Mouse (Mus musculus) neural tube, embryonic 12.5 days (tissue): ENCODE measurements around the gene Crcp. TPM values are rescaled to one million over a fixed set of nuclear protein-coding genes. Genes with fewer than 3 reads are reported as not detected.

ENCODE experiments used
- ATAC-seq: fragments of 200-750 bp; cut with Nextera tagmentation; 2 replicates; pipeline ENCODE4 v1.8.0; 2017; ENCODE audit warnings: low read depth, mild to moderate bottlenecking, moderate TSS enrichment, moderate library complexity; ENCODE audit not compliant: low FRiP score
- H3K27ac ChIP-seq: fragments of 300-500 bp; sonication (generic); 2 replicates; pipeline ENCODE4 v1.5.1; 2016
- H3K27me3 ChIP-seq: fragments of 300-500 bp; sonication (generic); replicated peaks from 2 replicates; pipeline ENCODE4 v1.6.1; 2016; ENCODE audit warnings: mild to moderate bottlenecking
- H3K36me3 ChIP-seq: fragments of 300-500 bp; sonication (generic); 2 replicates; pipeline ENCODE4 v1.6.1; 2016; ENCODE audit warnings: mild to moderate bottlenecking
- H3K4me1 ChIP-seq: fragments of 300-500 bp; sonication (generic); 2 replicates; pipeline ENCODE4 v1.6.1; 2016
- H3K4me2 ChIP-seq: fragments of 300-500 bp; sonication (generic); replicated peaks from 2 replicates; pipeline ENCODE4 v1.6.1; 2016; ENCODE audit warnings: mild to moderate bottlenecking
- H3K4me3 ChIP-seq: fragments of 300-500 bp; sonication (generic); 2 replicates; pipeline ENCODE4 v1.5.1; 2016
- H3K9ac ChIP-seq: fragments of 300-500 bp; sonication (generic); 2 replicates; pipeline ENCODE4 v1.6.1; 2016; ENCODE audit warnings: mild to moderate bottlenecking
- H3K9me3 ChIP-seq: fragments of 300-500 bp; sonication (generic); 2 replicates; pipeline ENCODE4 v1.6.1; 2016; ENCODE audit warnings: mild to moderate bottlenecking
- WGBS: fragments of 180-500 bp; shearing (Covaris S2); methylation state at CpG from one replicate; pipeline ENCODE4 v1.1.7; 2016; 5-methylcytosine and 5-hydroxymethylcytosine counted together
- polyA plus RNA-seq: library from polyadenylated mRNA; unstranded; fragments of >200 nt; fragmentation: Nextera tagmentation; extraction: Ambion mirVana; gene quantifications from 2 replicates; pipeline ENCODE4 v1.2.1, GENCODE M21; 2016

Gene Crcp
- polyA plus RNA-seq, 1 experiment from 2014 or later, result 65.3 TPM

- Histone ChIP-seq H3K27me3 (no peaks in the 10 kb centered on the region), H3K36me3 (peaks cover 3% of the 10 kb centered on the region), H3K9me3 (peaks cover 3% of the 10 kb centered on the region; the same call in 1 of the 2 replicates), H3K4me1 (no peaks in the 10 kb centered on the region), H3K4me3 (no peak overlapping the region), H3K4me2 (no peak overlapping the region), H3K27ac (no peak overlapping the region), H3K9ac (no peak overlapping the region)
- WGBS, result 90% methylated on average over 1 of the region's 1 CpGs
- no peak for ATAC-seq
Observed at GRCm38 (mm10) chr5:130065579-130065978, 36.5 kb downstream of the Crcp start.

GRCm38 (mm10) chr5:130067841-130068264 is 38.8 kb downstream of the Crcp start:
- Histone ChIP-seq H3K4me3 (no peak overlapping the region), H3K9me3 (peaks cover 3% of the 10 kb centered on the region; the same call in 1 of the 2 replicates), H3K27ac (no peak overlapping the region), H3K27me3 (no peaks in the 10 kb centered on the region), H3K36me3 (no peaks in the 10 kb centered on the region; the same call in 1 of the 2 replicates), H3K9ac (no peak overlapping the region), H3K4me2 (no peak overlapping the region), H3K4me1 (no peaks in the 10 kb centered on the region)
- WGBS, result 83% methylated on average over 3 of the region's 3 CpGs
- no peak for ATAC-seq

GRCm38 (mm10) chr5:130073026-130073425 is 43.9 kb downstream of the Crcp start, which contains the start of gene Tpst1:
Gene Tpst1, plus strand, starts transcription at chr5:130073326.
- no peaks in the 10 kb centered on the region for H3K9me3 ChIP-seq
- 94% methylated on average over 6 of the region's 6 CpGs for WGBS
- no peaks in the 10 kb centered on the region for H3K27me3 ChIP-seq
- no peak within 1 kb of the TSS for H3K27ac ChIP-seq
- H3K36me3 ChIP-seq, result no peaks in the 10 kb centered on the region
- no peaks in the 10 kb centered on the region for H3K4me1 ChIP-seq
- ATAC-seq, result no peak
- no peak within 1 kb of the TSS for H3K9ac ChIP-seq
- H3K4me3 ChIP-seq, result no peak within 1 kb of the TSS
- no peak within 1 kb of the TSS for H3K4me2 ChIP-seq

GRCm38 (mm10) chr5:130074491-130074890 is 45.4 kb downstream of the Crcp start:
- no peak for ATAC-seq
- Histone ChIP-seq H3K27ac (no peak overlapping the region), H3K27me3 (no peaks in the 10 kb centered on the region), H3K9ac (no peak overlapping the region), H3K36me3 (no peaks in the 10 kb centered on the region), H3K4me1 (no peaks in the 10 kb centered on the region), H3K4me3 (no peak overlapping the region), H3K9me3 (no peaks in the 10 kb centered on the region), H3K4me2 (no peak overlapping the region)
- WGBS, result 78% methylated on average over 6 of the region's 6 CpGs

GRCm38 (mm10) chr5:130076396-130076795 is 47.3 kb downstream of the Crcp start:
- H3K4me3 ChIP-seq, result no peak overlapping the region
- no peak for ATAC-seq
- H3K36me3 ChIP-seq, result peaks cover 3% of the 10 kb centered on the region; the same call in 1 of the 2 replicates
- no peak overlapping the region for H3K27ac ChIP-seq
- H3K9me3 ChIP-seq, result peaks cover 2% of the 10 kb centered on the region; the same call in 1 of the 2 replicates
- H3K4me2 ChIP-seq, result no peak overlapping the region
- H3K9ac ChIP-seq, result no peak overlapping the region
- H3K27me3 ChIP-seq, result no peaks in the 10 kb centered on the region
- peaks cover 8% of the 10 kb centered on the region; the same call in 1 of the 2 replicates for H3K4me1 ChIP-seq
- WGBS, result 67% methylated on average over 6 of the region's 6 CpGs

GRCm38 (mm10) chr5:130078096-130078833 is 49.2 kb downstream of the Crcp start:
- H3K36me3 ChIP-seq, result peaks cover 7% of the 10 kb centered on the region; the same call in 1 of the 2 replicates
- H3K4me3 ChIP-seq, result no peak overlapping the region
- H3K9me3 ChIP-seq, result peaks cover 5% of the 10 kb centered on the region; the same call in 1 of the 2 replicates
- no peak overlapping the region for H3K9ac ChIP-seq
- no peak for ATAC-seq
- H3K4me1 ChIP-seq, result peaks cover 8% of the 10 kb centered on the region; the same call in 1 of the 2 replicates
- 81% methylated on average over 9 of the region's 9 CpGs for WGBS
- H3K4me2 ChIP-seq, result peak overlapping the region; percentile 77
- H3K27me3 ChIP-seq, result no peaks in the 10 kb centered on the region
- no peak overlapping the region for H3K27ac ChIP-seq

- H3K27me3 ChIP-seq, result no peaks in the 10 kb centered on the region
- H3K4me1 ChIP-seq, result peaks cover 8% of the 10 kb centered on the region; the same call in 1 of the 2 replicates
- peak overlapping the region; percentile 77 for H3K4me2 ChIP-seq
- peak overlapping the region; percentile 74 for H3K4me3 ChIP-seq
- H3K9me3 ChIP-seq, result peaks cover 5% of the 10 kb centered on the region; the same call in 1 of the 2 replicates
- peaks cover 7% of the 10 kb centered on the region; the same call in 1 of the 2 replicates for H3K36me3 ChIP-seq
- no peak overlapping the region for H3K27ac ChIP-seq
- WGBS, result 43% methylated on average over 6 of the region's 6 CpGs
- peak; percentile 57 for ATAC-seq
- peak overlapping the region; percentile 86; the same call in 1 of the 2 replicates for H3K9ac ChIP-seq
Observed at GRCm38 (mm10) chr5:130078834-130079156, 49.7 kb downstream of the Crcp start.

- Histone ChIP-seq H3K4me3 (peak overlapping the region; percentile 74), H3K4me1 (peaks cover 8% of the 10 kb centered on the region; the same call in 1 of the 2 replicates), H3K9ac (peak overlapping the region; percentile 86), H3K36me3 (peaks cover 9% of the 10 kb centered on the region; the same call in 1 of the 2 replicates), H3K27ac (peak overlapping the region; percentile 74), H3K27me3 (no peaks in the 10 kb centered on the region), H3K4me2 (peak overlapping the region; percentile 77), H3K9me3 (peaks cover 5% of the 10 kb centered on the region; the same call in 1 of the 2 replicates)
- peak; percentile 98 for ATAC-seq
- 1% methylated on average over 80 of the region's 86 CpGs for WGBS
Observed at GRCm38 (mm10) chr5:130079202-130080050, 50.3 kb downstream of the Crcp start.

- Histone ChIP-seq H3K27ac (no peak overlapping the region), H3K9ac (peak overlapping the region; percentile 86), H3K4me2 (peak overlapping the region; percentile 77), H3K9me3 (peaks cover 5% of the 10 kb centered on the region; the same call in 1 of the 2 replicates), H3K4me1 (peaks cover 8% of the 10 kb centered on the region; the same call in 1 of the 2 replicates), H3K36me3 (peaks cover 11% of the 10 kb centered on the region; the same call in 1 of the 2 replicates), H3K27me3 (no peaks in the 10 kb centered on the region), H3K4me3 (peak overlapping the region; percentile 74)
- no peak for ATAC-seq
- 80% methylated on average over 16 of the region's 16 CpGs for whole genome bisulfite sequencing
Observed at GRCm38 (mm10) chr5:130080051-130080681, 51.1 kb downstream of the Crcp start.

- Histone ChIP-seq H3K4me1 (peaks cover 8% of the 10 kb centered on the region; the same call in 1 of the 2 replicates), H3K4me2 (no peak overlapping the region), H3K36me3 (peaks cover 14% of the 10 kb centered on the region; the same call in 1 of the 2 replicates), H3K27me3 (no peaks in the 10 kb centered on the region), H3K9ac (no peak overlapping the region), H3K9me3 (peaks cover 5% of the 10 kb centered on the region; the same call in 1 of the 2 replicates), H3K27ac (no peak overlapping the region), H3K4me3 (no peak overlapping the region)
- 98% methylated on average over 8 of the region's 8 CpGs for WGBS
- no peak for ATAC-seq
Observed at GRCm38 (mm10) chr5:130081181-130081881, 52.2 kb downstream of the Crcp start.

GRCm38 (mm10) chr5:130082431-130082830 is 53.3 kb downstream of the Crcp start:
- no peaks in the 10 kb centered on the region for H3K27me3 ChIP-seq
- WGBS, result 82% methylated on average over 4 of the region's 4 CpGs
- peaks cover 5% of the 10 kb centered on the region; the same call in 1 of the 2 replicates for H3K9me3 ChIP-seq
- H3K4me1 ChIP-seq, result peaks cover 8% of the 10 kb centered on the region; the same call in 1 of the 2 replicates
- H3K4me3 ChIP-seq, result no peak overlapping the region
- H3K4me2 ChIP-seq, result no peak overlapping the region
- H3K9ac ChIP-seq, result no peak overlapping the region
- H3K36me3 ChIP-seq, result peaks cover 14% of the 10 kb centered on the region; the same call in 1 of the 2 replicates
- no peak overlapping the region for H3K27ac ChIP-seq
- ATAC-seq, result no peak
